Mouse (Mus musculus) kidney, embryonic 16.5 days (tissue): Measurements from ENCODE around the gene Cldn11. TPM values are rescaled to one million over a fixed set of nuclear protein-coding genes. Genes with fewer than 3 reads are reported as not detected.
A peak's percentile ranks its signal among the peaks of the same experiment; 100 is the strongest.
"Not testable (repeated sequence)": the region's sequence is repeated elsewhere in the genome, so short reads cannot be mapped to it uniquely, and the experiment has no call there.

Experiments
- ATAC-seq: fragments of 200-750 bp; cut with Nextera tagmentation; 2 replicates; pipeline ENCODE4 v1.8.0; 2017; ENCODE audit warnings: moderate TSS enrichment; ENCODE audit not compliant: low FRiP score, low TSS enrichment
- H3K27ac ChIP-seq: fragments of 300-500 bp; sonication (generic); 2 replicates; pipeline ENCODE4 v1.5.1; 2014; ENCODE audit warnings: low read length
- H3K27me3 ChIP-seq: fragments of 300-500 bp; sonication (generic); 2 replicates; pipeline ENCODE4 v1.6.1; 2014; ENCODE audit warnings: low read length, control low read depth, mixed read lengths; ENCODE audit not compliant: insufficient read depth
- H3K36me3 ChIP-seq: fragments of 300-500 bp; sonication (generic); 2 replicates; pipeline ENCODE4 v1.6.1; 2014; ENCODE audit warnings: low read length, control low read depth, mixed read lengths; ENCODE audit not compliant: insufficient read depth
- H3K4me1 ChIP-seq: fragments of 300-500 bp; sonication (generic); 2 replicates; pipeline ENCODE4 v1.6.1; 2014; ENCODE audit warnings: low read length, control low read depth, mixed read lengths; ENCODE audit not compliant: insufficient read depth
- H3K4me2 ChIP-seq: fragments of 300-500 bp; sonication (generic); replicated peaks from 2 replicates; pipeline ENCODE4 v1.6.1; 2014; ENCODE audit warnings: low read depth, low read length
- H3K4me3 ChIP-seq: fragments of 300-500 bp; sonication (generic); 2 replicates; pipeline ENCODE4 v1.5.1; 2014; ENCODE audit warnings: mild to moderate bottlenecking, low read length
- H3K9ac ChIP-seq: fragments of 300-500 bp; sonication (generic); replicated peaks from 2 replicates; pipeline ENCODE4 v1.6.1; 2014; ENCODE audit warnings: low read length
- H3K9me3 ChIP-seq: fragments of 300-500 bp; sonication (generic); 2 replicates; pipeline ENCODE4 v1.6.1; 2016; ENCODE audit warnings: low read length, control low read depth
- WGBS: fragments of 180-500 bp; shearing (Covaris S2); extraction: QIAGEN DNeasy Blood & Tissue Kit; methylation state at CpG from one replicate; pipeline ENCODE4 v1.1.7; 2014; 5-methylcytosine and 5-hydroxymethylcytosine counted together
- polyA plus RNA-seq: library from polyadenylated mRNA; unstranded; fragments of >200 nt; fragmentation: Nextera tagmentation; extraction: Ambion mirVana; gene quantifications from 2 replicates; pipeline ENCODE4 v1.2.1, GENCODE M21; 2015

Gene Cldn11
- polyA plus RNA-seq, 1 experiment from 2014 or later: 105 TPM

DNA sequence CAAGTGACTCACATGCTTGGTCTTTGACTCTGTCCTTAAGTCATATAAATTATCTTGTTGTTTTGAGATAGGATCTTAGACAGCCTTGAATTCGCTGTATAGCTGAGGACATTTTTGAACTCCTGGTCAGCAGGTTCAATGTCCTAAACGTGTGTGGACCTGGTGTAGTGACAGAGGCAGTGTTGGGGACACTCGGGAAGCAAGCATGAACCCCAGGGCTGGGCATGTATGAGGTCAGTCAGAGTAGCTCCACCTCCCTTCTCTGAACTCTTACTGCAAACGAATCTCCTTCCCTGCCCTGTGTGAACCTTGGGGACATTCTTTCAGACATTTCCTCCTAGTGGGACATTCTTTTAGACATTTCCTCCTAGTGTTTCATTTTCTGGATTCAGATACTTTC is 20.0 kb upstream of the Cldn11 start:
- 27% methylated on average over 4 of the region's 4 CpGs for WGBS
- Histone ChIP-seq H3K9me3 (no peaks in the 10 kb centered on the region), H3K27ac (no peak overlapping the region), H3K27me3 (no peaks in the 10 kb centered on the region), H3K9ac (no peak overlapping the region), H3K4me2 (no peak overlapping the region), H3K36me3 (no peaks in the 10 kb centered on the region), H3K4me1 (no peaks in the 10 kb centered on the region), H3K4me3 (no peak overlapping the region)
- no peak for ATAC-seq

DNA sequence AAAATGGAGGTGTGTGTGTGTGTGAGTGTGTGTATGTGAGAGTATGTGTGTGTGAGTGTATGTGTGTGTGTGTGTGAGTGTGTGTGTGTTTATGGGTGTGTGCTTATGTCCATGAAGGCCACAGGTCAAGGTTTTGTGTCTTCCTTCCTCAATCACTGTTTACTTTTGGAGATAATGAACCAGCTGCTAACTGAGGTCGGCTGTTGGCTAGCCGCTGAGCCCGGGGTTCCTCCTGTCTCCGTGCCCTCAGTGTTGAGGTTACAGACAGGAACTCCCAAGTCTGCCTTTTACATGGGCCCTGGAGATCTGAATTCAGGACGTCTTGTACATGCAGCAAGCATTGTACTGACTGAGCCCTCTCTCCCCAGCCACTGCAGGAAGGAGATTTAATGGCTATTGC is 16.1 kb upstream of the Cldn11 start:
- Histone ChIP-seq H3K9ac (no peak overlapping the region), H3K9me3 (no peaks in the 10 kb centered on the region)
- 30% methylated on average over 5 of the region's 5 CpGs for WGBS

DNA sequence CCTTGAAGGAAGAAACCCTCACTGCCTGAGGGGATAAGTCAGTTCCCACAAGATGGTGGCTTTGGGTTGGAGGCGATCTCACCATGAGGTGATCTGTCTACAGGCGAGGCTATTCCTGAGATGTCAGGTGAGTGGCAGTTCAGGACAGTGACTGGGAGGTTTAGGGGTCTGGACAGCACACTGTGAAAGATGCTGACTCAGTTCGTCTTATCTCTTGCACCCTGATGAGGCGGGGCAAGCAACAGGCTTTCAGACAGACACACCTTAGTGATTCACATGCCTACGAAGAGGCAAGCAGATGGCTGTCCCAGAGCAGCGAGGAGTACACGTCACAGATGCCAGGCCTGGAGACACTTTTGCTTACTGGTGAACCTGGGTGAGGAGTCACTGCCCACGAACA is 15.5 kb upstream of the Cldn11 start:
- WGBS: 81% methylated on average over 8 of the region's 8 CpGs

More for the DNA sequence above, 16.1 kb upstream of the Cldn11 start:
- ATAC-seq: no peak
- Histone ChIP-seq H3K4me3 (no peak overlapping the region), H3K27ac (no peak overlapping the region), H3K4me1 (no peaks in the 10 kb centered on the region), H3K36me3 (no peaks in the 10 kb centered on the region), H3K4me2 (no peak overlapping the region), H3K27me3 (no peaks in the 10 kb centered on the region)

DNA sequence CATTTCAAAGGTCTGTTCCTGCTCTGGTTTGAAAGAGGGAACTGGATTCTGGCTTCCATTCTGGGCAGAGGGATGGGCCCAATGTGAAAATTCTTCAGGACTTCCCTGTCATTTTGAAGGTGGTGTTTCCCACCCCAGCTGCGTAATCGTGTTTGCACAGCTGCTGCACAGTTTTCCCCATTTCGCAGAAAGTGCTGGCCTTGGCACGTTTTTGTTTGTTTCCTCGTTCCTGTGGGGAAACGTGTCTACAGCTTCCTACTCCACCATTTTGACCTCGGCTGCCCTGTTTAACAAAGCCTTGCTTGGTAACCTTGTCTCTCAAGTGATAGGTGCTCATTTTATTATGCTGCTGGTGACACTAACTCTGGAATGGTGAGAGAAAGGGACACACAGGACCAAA is 15.0 kb upstream of the Cldn11 start:
- Histone ChIP-seq H3K36me3 (no peaks in the 10 kb centered on the region), H3K9me3 (no peaks in the 10 kb centered on the region), H3K27me3 (no peaks in the 10 kb centered on the region), H3K4me2 (no peak overlapping the region), H3K4me1 (no peaks in the 10 kb centered on the region), H3K27ac (no peak overlapping the region), H3K9ac (no peak overlapping the region), H3K4me3 (no peak overlapping the region)
- ATAC-seq: no peak
- 17% methylated on average over 7 of the region's 7 CpGs for whole genome bisulfite sequencing

More for the DNA sequence above, 15.5 kb upstream of the Cldn11 start:
- H3K27ac ChIP-seq: no peak overlapping the region
- H3K4me3 ChIP-seq: no peak overlapping the region
- no peak overlapping the region for H3K9ac ChIP-seq
- H3K9me3 ChIP-seq: no peaks in the 10 kb centered on the region
- no peak overlapping the region for H3K4me2 ChIP-seq
- no peak for ATAC-seq
- no peaks in the 10 kb centered on the region for H3K36me3 ChIP-seq
- H3K27me3 ChIP-seq: no peaks in the 10 kb centered on the region
- H3K4me1 ChIP-seq: no peaks in the 10 kb centered on the region

DNA sequence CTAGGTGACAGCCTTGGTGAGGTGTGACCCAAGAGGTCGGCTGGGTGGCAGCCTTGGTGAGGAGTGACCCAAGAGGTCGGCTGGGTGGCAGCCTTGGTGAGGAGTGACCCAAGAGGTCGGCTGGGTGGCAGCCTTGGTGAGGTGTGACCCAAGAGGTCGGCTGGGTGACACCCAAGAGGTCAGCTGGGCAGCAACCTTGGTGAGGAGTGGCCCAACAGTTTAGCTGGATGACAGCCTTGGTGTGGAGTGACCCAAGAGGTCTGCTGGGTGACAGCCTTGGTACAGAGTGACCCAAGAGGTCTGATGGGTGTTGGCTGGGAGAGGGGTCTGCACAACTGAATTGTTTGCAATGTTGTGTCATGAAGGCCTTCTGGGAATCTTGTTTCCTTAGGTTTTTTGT is 13.1 kb upstream of the Cldn11 start:
- not testable (repeated sequence) for H3K27me3 ChIP-seq, H3K9ac ChIP-seq, H3K36me3 ChIP-seq, H3K4me3 ChIP-seq, H3K4me2 ChIP-seq, H3K9me3 ChIP-seq, H3K4me1 ChIP-seq, ATAC-seq, H3K27ac ChIP-seq
- WGBS: 62% methylated on average over 4 of the region's 4 CpGs

DNA sequence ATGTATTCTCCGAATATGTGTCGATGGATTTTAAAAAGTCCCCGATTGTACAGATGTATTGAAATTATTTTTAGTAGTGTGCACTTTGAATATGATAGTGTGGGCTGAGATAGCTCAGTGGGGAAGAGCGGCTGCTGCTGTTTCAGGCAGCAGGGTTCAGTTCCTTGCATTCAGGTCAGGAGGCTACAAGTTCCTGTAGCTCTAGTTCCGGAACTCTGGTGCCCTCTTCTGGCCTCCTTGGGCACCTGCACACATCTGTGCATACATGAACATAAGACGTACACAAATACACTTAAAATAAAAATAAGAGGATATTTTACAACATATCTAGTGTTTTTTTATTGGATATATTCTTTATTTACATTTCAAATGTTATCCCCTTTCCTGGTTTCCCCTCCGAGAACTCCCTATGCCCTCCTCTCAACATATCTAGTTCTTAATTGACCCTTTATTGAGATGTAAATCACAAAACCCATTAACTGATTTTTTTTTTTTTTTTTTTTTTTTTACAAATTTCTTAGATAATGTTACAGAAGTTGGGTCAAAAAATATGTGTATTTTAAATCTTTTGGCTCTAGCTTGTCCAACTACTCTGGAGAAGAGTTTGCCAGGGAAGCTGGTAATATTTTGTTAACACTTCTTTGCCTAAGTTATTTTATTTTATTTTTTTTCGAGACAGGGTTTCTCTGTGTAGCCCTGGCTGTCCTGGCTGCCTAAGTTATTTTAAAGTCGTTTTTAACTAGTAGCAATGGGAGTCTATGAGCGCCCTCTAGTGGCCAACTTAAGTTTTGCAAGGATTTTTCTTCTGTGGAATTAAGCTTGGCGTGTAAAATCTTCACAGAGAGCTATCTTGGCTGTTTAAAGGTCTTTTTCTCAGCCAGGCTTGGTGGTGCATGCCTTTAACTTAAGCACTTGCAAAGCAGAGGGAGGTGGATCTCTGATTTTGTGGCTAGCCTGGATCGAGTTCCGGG is 11.0 kb upstream of the Cldn11 start:
- 54% methylated on average over 13 of the region's 13 CpGs for WGBS
- ATAC-seq: no peak
- Histone ChIP-seq H3K27ac (no peak overlapping the region), H3K4me1 (no peaks in the 10 kb centered on the region), H3K36me3 (no peaks in the 10 kb centered on the region), H3K4me3 (no peak overlapping the region), H3K4me2 (no peak overlapping the region), H3K9ac (no peak overlapping the region), H3K27me3 (no peaks in the 10 kb centered on the region), H3K9me3 (no peaks in the 10 kb centered on the region)

DNA sequence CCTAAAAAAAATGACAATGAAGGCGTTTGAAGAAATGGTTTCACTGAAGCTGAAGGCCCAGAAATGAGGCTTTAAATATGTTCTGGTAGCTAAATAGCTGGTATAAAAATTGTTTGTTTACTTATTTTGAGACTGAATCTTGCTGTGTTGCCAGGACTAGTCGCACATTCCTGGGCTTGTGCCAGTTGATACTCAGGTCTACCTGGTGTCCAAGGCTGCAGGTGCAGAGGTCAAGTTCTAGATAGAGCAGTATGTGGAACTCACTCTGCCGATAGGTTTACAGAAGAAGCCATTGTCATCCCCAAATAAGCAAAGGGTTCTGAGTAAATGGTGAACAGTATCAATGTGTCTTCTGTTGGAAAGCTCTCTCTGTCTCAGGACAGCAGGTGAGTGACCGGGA is 8.1 kb upstream of the Cldn11 start:
- 86% methylated on average over 4 of the region's 4 CpGs for WGBS
- Histone ChIP-seq H3K4me2 (no peak overlapping the region), H3K36me3 (no peaks in the 10 kb centered on the region), H3K4me1 (0 out of 2 replicates have a peak, but pooled peaks cover 3% of the 10 kb centered on the region), H3K4me3 (no peak overlapping the region), H3K9ac (no peak overlapping the region), H3K27ac (no peak overlapping the region), H3K27me3 (no peaks in the 10 kb centered on the region), H3K9me3 (no peaks in the 10 kb centered on the region)
- ATAC-seq: no peak

DNA sequence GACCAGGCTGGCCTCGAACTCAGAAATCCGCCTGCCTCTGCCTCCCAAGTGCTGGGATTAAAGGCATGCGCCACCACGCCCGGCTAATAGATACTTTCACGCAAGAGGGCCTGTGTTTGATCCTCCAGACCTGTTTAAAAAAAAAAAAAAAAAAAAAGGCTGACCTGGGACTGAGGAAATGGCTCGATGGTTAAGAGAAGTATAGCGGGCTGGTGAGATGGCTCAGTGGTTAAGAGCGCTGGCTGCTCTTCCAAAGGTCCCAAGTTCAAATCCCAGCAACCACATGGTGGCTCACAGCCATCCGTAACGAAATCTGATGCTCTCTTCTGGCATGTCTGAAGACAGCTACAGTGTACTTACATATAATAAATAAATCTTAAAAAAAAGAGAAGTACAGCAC is 4.5 kb upstream of the Cldn11 start:
- not testable (repeated sequence) for ATAC-seq

DNA sequence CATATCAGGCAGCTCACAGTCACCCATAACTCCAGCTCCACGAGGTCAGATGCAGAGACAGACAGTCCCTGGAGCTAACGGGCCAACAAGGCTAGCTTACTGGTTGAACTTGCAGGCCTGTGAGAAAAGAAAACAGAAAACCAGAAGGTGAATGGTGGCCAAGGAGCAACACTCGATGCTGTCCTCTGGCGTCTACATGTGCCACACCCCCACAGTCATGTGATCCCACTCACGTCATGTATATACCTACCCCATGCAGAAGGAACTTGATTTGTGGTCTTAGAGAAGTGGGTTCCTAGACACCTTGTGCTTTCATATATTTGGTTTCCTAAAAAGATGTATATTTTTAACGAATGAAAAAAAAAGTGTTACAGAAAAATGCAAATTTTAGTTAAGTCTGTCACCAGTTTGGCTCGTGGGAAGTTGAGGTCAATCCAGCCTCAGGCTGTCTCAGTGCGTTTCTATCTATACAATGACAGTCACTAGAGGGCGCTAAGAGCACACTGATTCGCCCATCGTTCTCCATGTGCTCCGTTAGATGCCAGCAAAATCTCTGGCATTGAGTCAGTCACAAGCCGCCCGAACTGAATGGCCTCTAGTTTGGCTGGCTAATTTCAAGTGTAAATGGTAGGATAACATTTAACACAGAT is 4.0 kb upstream of the Cldn11 start:
- peak; percentile 68; the same call in 1 of the 2 replicates for ATAC-seq
- no peaks in the 10 kb centered on the region for H3K9me3 ChIP-seq
- H3K27me3 ChIP-seq: peaks cover 5% of the 10 kb centered on the region; the same call in 1 of the 2 replicates
- no peak overlapping the region for H3K4me3 ChIP-seq
- H3K27ac ChIP-seq: no peak overlapping the region
- H3K4me2 ChIP-seq: peak overlapping the region; percentile 21; the same call in 1 of the 2 replicates
- WGBS: 13% methylated on average over 14 of the region's 14 CpGs
- H3K4me1 ChIP-seq: peaks cover 12% of the 10 kb centered on the region; the same call in 1 of the 2 replicates
- H3K36me3 ChIP-seq: no peaks in the 10 kb centered on the region
- H3K9ac ChIP-seq: 0 out of 2 replicates have a peak overlapping the region, but pooled peaks have one; percentile 16

More for the DNA sequence above, 4.5 kb upstream of the Cldn11 start:
- H3K36me3 ChIP-seq, H3K4me2 ChIP-seq, H3K27ac ChIP-seq, H3K27me3 ChIP-seq, H3K4me3 ChIP-seq, H3K9ac ChIP-seq, H3K9me3 ChIP-seq: not testable (repeated sequence)
- WGBS: 86% methylated on average over 11 of the region's 11 CpGs
- peaks cover 11% of the 10 kb centered on the region; the same call in 1 of the 2 replicates for H3K4me1 ChIP-seq

DNA sequence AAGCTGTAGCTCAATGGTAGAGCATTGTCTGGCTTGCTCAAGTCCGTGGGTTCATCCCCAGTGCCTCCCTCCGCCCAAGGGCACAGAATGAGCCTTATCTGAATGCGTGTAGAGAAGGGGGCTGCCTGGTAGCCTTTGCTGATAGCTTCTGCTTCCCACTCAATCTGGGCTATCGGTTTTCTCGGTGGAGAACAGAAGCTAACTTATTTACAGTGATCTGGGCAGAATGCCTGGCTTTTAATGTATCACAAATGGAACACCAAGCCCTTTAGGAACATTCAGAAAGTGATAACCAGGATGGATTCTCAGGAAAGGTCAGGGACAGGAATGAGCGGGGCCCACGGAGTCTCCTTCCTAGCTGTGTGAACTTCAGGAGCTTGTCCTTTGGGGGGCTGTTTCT is 1.1 kb upstream of the Cldn11 start:
- Histone ChIP-seq H3K4me1 (peaks cover 25% of the 10 kb centered on the region), H3K27ac (no peak overlapping the region), H3K4me3 (no peak overlapping the region), H3K9ac (no peak overlapping the region), H3K9me3 (no peaks in the 10 kb centered on the region), H3K4me2 (no peak overlapping the region), H3K36me3 (no peaks in the 10 kb centered on the region), H3K27me3 (peaks cover 5% of the 10 kb centered on the region; the same call in 1 of the 2 replicates)
- no peak for ATAC-seq
- 82% methylated on average over 7 of the region's 7 CpGs for WGBS
